Mouse (Mus musculus) liver (tissue): ENCODE data around the gene Ptpn7.
"Not testable (repeated sequence)": the region's sequence is repeated elsewhere in the genome, so short reads cannot be mapped to it uniquely, and the experiment has no call there.

Source experiments
- DNase-seq: peaks from one replicate; pipeline ENCODE4 v3.0.0-alpha.2; 2020; ENCODE audit warnings: mixed read lengths

Ptpn7 gene

DNA sequence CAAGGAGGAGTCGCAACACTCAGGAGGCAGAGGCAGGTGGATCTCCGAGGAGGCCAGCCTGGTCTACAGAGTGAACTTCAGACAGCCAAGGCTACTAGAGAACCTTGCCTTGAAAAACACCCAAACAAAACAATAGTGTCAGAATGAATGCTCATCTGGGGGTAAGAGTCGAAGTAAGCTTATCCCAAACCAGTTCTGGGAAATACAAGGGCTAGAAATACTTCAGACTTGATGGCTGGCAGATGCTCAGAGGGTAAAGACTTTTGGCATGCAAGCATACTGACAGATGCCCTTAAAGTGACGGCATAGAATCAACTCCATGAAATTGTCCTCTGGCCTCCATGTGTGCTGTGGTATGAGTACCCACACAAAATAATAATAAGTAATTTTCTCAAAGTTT, 56.7 kb downstream of the Ptpn7 start:
- no peak for DNase-seq

- DNase-seq = not testable (repeated sequence)
Measured at GRCm38 (mm10) chr1:135194335-135194734, 61.8 kb downstream of the Ptpn7 start.
